Comparison of ENCODE assay signal across 20 mouse cellular contexts in the genomic region with DNA sequence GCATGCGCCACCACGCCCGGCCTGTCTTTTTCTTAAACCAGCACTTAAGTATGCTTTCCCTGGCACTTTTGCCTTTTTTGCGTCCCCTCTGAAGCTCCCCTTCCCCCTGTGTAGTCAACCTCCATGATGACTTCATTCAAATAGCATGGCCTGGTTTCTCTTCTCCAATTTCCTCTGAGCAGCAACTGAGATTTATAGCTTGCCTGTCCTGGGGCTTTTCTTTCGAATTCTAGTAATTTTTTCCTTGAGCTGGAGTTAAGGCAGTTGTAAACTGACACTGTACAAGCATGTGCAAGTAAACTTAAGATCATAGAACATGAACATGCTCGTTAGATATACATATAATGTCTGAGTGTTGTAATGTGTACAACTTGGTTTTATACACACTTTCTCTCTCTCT. TPM values are rescaled to one million over a fixed set of nuclear protein-coding genes. Genes with fewer than 3 reads are reported as not detected.
DNase-seq lines count a peak whose midpoint lies in the region; ATAC-seq and TF ChIP-seq lines count a peak whose summit lies in the region.
"Had no signal": no experiment of that assay in that cellular context is flagged by ENCODE, and none has a peak within 500 bp of the region (broad histone marks: within the 10 kb centered on the region; RNA-seq: fewer than 3 reads in every experiment).

No protein-coding gene starts in this region.

- H3K4me1 ChIP-seq in CH12.LX (ENCODE audit: control insufficient read depth in 1 of 2, insufficient read depth in 2 of 2) = peaks cover 0 to 3% of the 10 kb centered on the region in 2 experiments; a peak in 1 of 4 replicates
- no peaks in the 10 kb centered on the region for H3K4me1 ChIP-seq in forebrain, embryonic 14.5 days (ENCODE audit: control insufficient read depth, insufficient read depth, low read length)
- H3K4me1 ChIP-seq: embryonic facial prominence, embryonic 10.5 days; embryonic facial prominence, embryonic 12.5 days; forebrain, embryonic 13.5 days had no signal

- in situ Hi-C loops in CH12.LX (cut with MboI; ENCODE audit: low pct_ligation_motif_present, low pct_unique_long_range_greater_than_20kb, low sequenced_read_pairs) = no loop called here

- dilution Hi-C loops in CH12.LX (cut with MboI; ENCODE audit: extremely low pct_ligation_motif_present, extremely low pct_unique_long_range_greater_than_20kb, low sequenced_read_pairs) = no loop called here

- no peaks in the 10 kb centered on the region for H3K27me3 ChIP-seq in CH12.LX (replicated peaks)
- no peaks in the 10 kb centered on the region for H3K27me3 ChIP-seq in forebrain, embryonic 14.5 days (replicated peaks; ENCODE audit: control insufficient read depth, insufficient read depth, low read length)
- H3K27me3 ChIP-seq: embryonic facial prominence, embryonic 12.5 days; forebrain, embryonic 13.5 days; Patski had no signal

- H3K36me3 ChIP-seq in CH12.LX (replicated peaks in 1 of 2; ENCODE audit: control insufficient read depth in 1 of 2, insufficient read depth in 1 of 2, low read length in 1 of 2) = no peaks in the 10 kb centered on the region
- no peaks in the 10 kb centered on the region for H3K36me3 ChIP-seq in forebrain, embryonic 14.5 days (ENCODE audit: control insufficient read depth, insufficient read depth, low read length)
- H3K36me3 ChIP-seq: embryonic facial prominence, embryonic 10.5 days; embryonic facial prominence, embryonic 12.5 days had no signal

- ATAC-seq in granulocyte monocyte progenitor cell, adult 5-6 weeks (replicated peaks; ENCODE audit: poor library complexity, severe bottlenecking) = 0 out of 2 replicates have a peak, but pooled peaks have one; percentile 36
- no peak for ATAC-seq in forebrain, embryonic 14.5 days
- ATAC-seq: CD4-positive, CD25-positive, alpha-beta regulatory T cell, adult 4 months; forebrain, embryonic 13.5 days; forebrain, embryonic 16.5 days had no signal

- 87% methylated on average over 6 of the region's 6 CpGs for WGBS in forebrain, embryonic 14.5 days

- TF ChIP-seq POLR2A in CH12.LX (IDR thresholded peaks at IDR 0.05; ENCODE audit: low read depth, low read length) = no peak

- H3K4me2 ChIP-seq in CH12.LX (ENCODE audit: insufficient read depth, low read depth, poor library complexity, severe bottlenecking) = peak overlapping the region; percentile 42; the same call in 1 of the 2 replicates
- H3K4me2 ChIP-seq in forebrain, embryonic 14.5 days (ENCODE audit: low read length) = no peak overlapping the region
- H3K4me2 ChIP-seq: embryonic facial prominence, embryonic 12.5 days; forebrain, embryonic 13.5 days had no signal

- H3K4me3 ChIP-seq in CH12.LX (replicated peaks in 1 of 3; ENCODE audit: low read depth in 2 of 3, low read length in 2 of 3, poor library complexity in 1 of 3) = peak overlapping the region in 1 of 3 experiments; percentile 19
- no peak overlapping the region for H3K4me3 ChIP-seq in forebrain, embryonic 14.5 days (ENCODE audit: low read depth, low read length)
- H3K4me3 ChIP-seq: embryonic facial prominence, embryonic 10.5 days; embryonic facial prominence, embryonic 12.5 days; forebrain, embryonic 13.5 days had no signal

- intact Hi-C loops in heart, postnatal 14 days (cut with DNase I) = loop anchor here (5.0 kb wide), 1 partner anchor 60 kb away; the partner anchor contains the start of gene Leng1

- no peak for TF ChIP-seq RAD21 in CH12.LX (IDR thresholded peaks at IDR 0.05; ENCODE audit: low read depth, low read length)

- DNase-seq in A20 (ENCODE audit: low read depth, low spot score) (peak; percentile 58), CH12.LX (ENCODE audit: extremely low read depth) (peak; percentile 65), ZHBTc4 (ENCODE audit: low read depth, low spot score) (peak; percentile 17)
- DNase-seq in urinary bladder, postnatal 4 days (ENCODE audit: low spot score in 2 of 2) = no peak
- DNase-seq in heart, postnatal 14 days = no peak
- DNase-seq in forebrain, embryonic 14.5 days (ENCODE audit: low spot score) = no peak
- DNase-seq: adrenal gland, adult 2 months; adrenal gland, postnatal 25 days; cerebellum, adult 11-12 months; cerebellum, adult 2 months; cerebellum, adult 9-10 months; cerebellum, postnatal 25 days had no signal

- H3K9ac ChIP-seq in CH12.LX (ENCODE audit: insufficient read depth, low read depth) = peak overlapping the region; percentile 58; the same call in 1 of the 2 replicates
- no peak overlapping the region for H3K9ac ChIP-seq in forebrain, embryonic 14.5 days (ENCODE audit: low read length)
- H3K9ac ChIP-seq: embryonic facial prominence, embryonic 12.5 days; forebrain, embryonic 13.5 days had no signal

- no peak for TF ChIP-seq CTCF in CH12.LX (conservative IDR thresholded peaks at IDR 0.05 in 1 of 2, IDR thresholded peaks at IDR 0.05 in 1 of 2; ENCODE audit: low read depth in 2 of 2, low read length in 2 of 2)

- H3K79me2 ChIP-seq in CH12.LX (replicated peaks; ENCODE audit: control insufficient read depth, extremely low read depth, insufficient read depth, poor library complexity, severe bottlenecking) = no peaks in the 10 kb centered on the region

- TF ChIP-seq EP300 in CH12.LX (IDR thresholded peaks at IDR 0.05; ENCODE audit: low read length) = peak; percentile 75

- H3K9me3 ChIP-seq in CH12.LX (replicated peaks; ENCODE audit: low read length) = peaks cover 4% of the 10 kb centered on the region
- H3K9me3 ChIP-seq in forebrain, embryonic 14.5 days (replicated peaks; ENCODE audit: control insufficient read depth, low read length) = no peaks in the 10 kb centered on the region
- H3K9me3 ChIP-seq: embryonic facial prominence, embryonic 10.5 days; embryonic facial prominence, embryonic 12.5 days; forebrain, embryonic 13.5 days had no signal

- peak overlapping the region; percentile 60; the same call in 1 of the 2 replicates for H3K27ac ChIP-seq in CH12.LX (ENCODE audit: insufficient read depth, low read depth)
- H3K27ac ChIP-seq in forebrain, embryonic 14.5 days (ENCODE audit: low read depth, low read length) = no peak overlapping the region
- H3K27ac ChIP-seq: embryonic facial prominence, embryonic 10.5 days; embryonic facial prominence, embryonic 12.5 days; forebrain, embryonic 13.5 days had no signal

TF ChIP-seq in CH12.LX, 34 proteins besides CTCF, POLR2A, EP300 and RAD21 (continues in another document):
- TF ChIP-seq MYC (IDR thresholded peaks at IDR 0.05; ENCODE audit: low read depth, low read length) = no peak
- 0 out of 2 replicates have a peak, but pooled peaks have one; percentile 24 for TF ChIP-seq HCFC1 (IDR thresholded peaks at IDR 0.05; ENCODE audit: low read depth, low read length)
- TF ChIP-seq E2F4 (IDR thresholded peaks at IDR 0.05; ENCODE audit: insufficient replicate concordance, low read depth, low read length) = no peak
- no peak for TF ChIP-seq POLR2AphosphoS2 (IDR thresholded peaks at IDR 0.05; ENCODE audit: low read depth, low read length)
- no peak for TF ChIP-seq TCF12 (IDR thresholded peaks at IDR 0.05; ENCODE audit: low read depth, low read length)
- TF ChIP-seq ZNF384 (IDR thresholded peaks at IDR 0.05; ENCODE audit: low read depth, low read length) = no peak
- TF ChIP-seq TBP (conservative IDR thresholded peaks at IDR 0.05; ENCODE audit: low read depth, low read length) = 0 out of 2 replicates have a peak, but pooled peaks have one; percentile 63
- TF ChIP-seq KAT2A (IDR thresholded peaks at IDR 0.05; ENCODE audit: insufficient replicate concordance, low read length) = no peak
- TF ChIP-seq MAX (IDR thresholded peaks at IDR 0.05; ENCODE audit: low read length) = no peak
- no peak for TF ChIP-seq SMC3 (IDR thresholded peaks at IDR 0.05; ENCODE audit: low read depth, low read length)

RNA-seq across cellular contexts. Expression of gene Oscar, which starts 8.6 kb away (rescaled TPM):
- total RNA-seq in CH12.LX (2012; rRNA removed) (not detected in 2 replicates), CH12.LX (2014; rRNA removed) (not detected in 2 replicates)
- 0.39 and 0.45 TPM in 2 replicates for polyA plus RNA-seq in CH12.LX (2012; ENCODE audit: insufficient read length, low read depth)
- total RNA-seq in granulocyte monocyte progenitor cell, adult 5-6 weeks (2014; fragmentation: Nextera tagmentation) = not detected in 2 replicates
- not detected in 2 replicates for total RNA-seq in granulocyte monocyte progenitor cell, adult 5-6 weeks (2017)
- under 1 TPM; 0.19 to 0.34 TPM for total RNA-seq in heart, postnatal 14 days (2021)
- polyA plus RNA-seq in forebrain, embryonic 14.5 days (2014; fragmentation: Nextera tagmentation; extraction: Ambion mirVana) = 0.13 and 0.23 TPM in 2 replicates
- total RNA-seq: adrenal gland, adult 2 months; MEL had no signal
- polyA plus RNA-seq: embryonic facial prominence, embryonic 10.5 days had no signal

RNA-seq across cellular contexts. Expression of gene Ndufa3, which starts 9.8 kb away (rescaled TPM):
- total RNA-seq in CH12.LX (2012; rRNA removed) (261 and 292 TPM in 2 replicates), CH12.LX (2014; rRNA removed) (50.6 and 58.9 TPM in 2 replicates)
- 297 and 307 TPM in 2 replicates for polyA plus RNA-seq in CH12.LX (2012; ENCODE audit: insufficient read length, low read depth)
- total RNA-seq in granulocyte monocyte progenitor cell, adult 5-6 weeks (2014; fragmentation: Nextera tagmentation) = 395 and 454 TPM in 2 replicates
- 132 and 210 TPM in 2 replicates for total RNA-seq in granulocyte monocyte progenitor cell, adult 5-6 weeks (2017)
- 1,000 to 10,000 TPM; 1,807 to 1,867 TPM for total RNA-seq in heart, postnatal 14 days (2021)
- polyA plus RNA-seq in forebrain, embryonic 14.5 days (2014; fragmentation: Nextera tagmentation; extraction: Ambion mirVana) = 424 and 576 TPM in 2 replicates

RNA-seq across cellular contexts. Expression of gene Tfpt, which starts 22.3 kb away (rescaled TPM):
- total RNA-seq in CH12.LX (2012; rRNA removed) = 28.8 and 33.2 TPM in 2 replicates
- total RNA-seq in CH12.LX (2014; rRNA removed) = 15.1 and 15.9 TPM in 2 replicates
- polyA plus RNA-seq in CH12.LX (2012; ENCODE audit: insufficient read length, low read depth) = 38.6 and 44.0 TPM in 2 replicates
- 32.8 and 33.8 TPM in 2 replicates for total RNA-seq in granulocyte monocyte progenitor cell, adult 5-6 weeks (2014; fragmentation: Nextera tagmentation)
- total RNA-seq in granulocyte monocyte progenitor cell, adult 5-6 weeks (2017) = 32.5 and 36.8 TPM in 2 replicates
- total RNA-seq in heart, postnatal 14 days (2021) = 10 to 100 TPM; 15.1 to 16.9 TPM
- polyA plus RNA-seq in forebrain, embryonic 14.5 days (2014; fragmentation: Nextera tagmentation; extraction: Ambion mirVana) = 31.3 and 34.8 TPM in 2 replicates

RNA-seq across cellular contexts. Expression of gene Prpf31, which starts 22.4 kb away (rescaled TPM):
- 99.2 and 125 TPM in 2 replicates for total RNA-seq in CH12.LX (2012; rRNA removed)
- 117 and 119 TPM in 2 replicates for total RNA-seq in CH12.LX (2014; rRNA removed)
- 171 and 204 TPM in 2 replicates for polyA plus RNA-seq in CH12.LX (2012; ENCODE audit: insufficient read length, low read depth)
- 47.8 and 91.0 TPM in 2 replicates for total RNA-seq in granulocyte monocyte progenitor cell, adult 5-6 weeks (2014; fragmentation: Nextera tagmentation)
- 123 and 132 TPM in 2 replicates for total RNA-seq in granulocyte monocyte progenitor cell, adult 5-6 weeks (2017)
- 10 to 100 TPM; 22.5 to 26.5 TPM for total RNA-seq in heart, postnatal 14 days (2021)
- 99.7 and 102 TPM in 2 replicates for polyA plus RNA-seq in forebrain, embryonic 14.5 days (2014; fragmentation: Nextera tagmentation; extraction: Ambion mirVana)

RNA-seq across cellular contexts. Expression of gene Cnot3, which starts 37.7 kb away (rescaled TPM):
- total RNA-seq in CH12.LX (2012; rRNA removed) (20.9 and 21.1 TPM in 2 replicates), CH12.LX (2014; rRNA removed) (5.8 and 10.5 TPM in 2 replicates)
- 68.3 and 76.9 TPM in 2 replicates for polyA plus RNA-seq in CH12.LX (2012; ENCODE audit: insufficient read length, low read depth)
- 138 and 156 TPM in 2 replicates for total RNA-seq in granulocyte monocyte progenitor cell, adult 5-6 weeks (2014; fragmentation: Nextera tagmentation)
- 19.0 and 22.7 TPM in 2 replicates for total RNA-seq in granulocyte monocyte progenitor cell, adult 5-6 weeks (2017)
- 10 to 100 TPM; 30.4 to 34.1 TPM for total RNA-seq in heart, postnatal 14 days (2021)
- 40.5 and 44.2 TPM in 2 replicates for polyA plus RNA-seq in forebrain, embryonic 14.5 days (2014; fragmentation: Nextera tagmentation; extraction: Ambion mirVana)

Comparison
In these comparisons a context has a peak if more than half of its experiments do, and no peak if none do; other contexts are left out.
1. DNase-seq: peak in A20 (single experiment), CH12.LX (single experiment) and ZHBTc4 (single experiment); none in urinary bladder, postnatal 4 days (0 of 2), heart, postnatal 14 days (0 of 2) and forebrain, embryonic 14.5 days (single experiment).